In the genomic region with DNA sequence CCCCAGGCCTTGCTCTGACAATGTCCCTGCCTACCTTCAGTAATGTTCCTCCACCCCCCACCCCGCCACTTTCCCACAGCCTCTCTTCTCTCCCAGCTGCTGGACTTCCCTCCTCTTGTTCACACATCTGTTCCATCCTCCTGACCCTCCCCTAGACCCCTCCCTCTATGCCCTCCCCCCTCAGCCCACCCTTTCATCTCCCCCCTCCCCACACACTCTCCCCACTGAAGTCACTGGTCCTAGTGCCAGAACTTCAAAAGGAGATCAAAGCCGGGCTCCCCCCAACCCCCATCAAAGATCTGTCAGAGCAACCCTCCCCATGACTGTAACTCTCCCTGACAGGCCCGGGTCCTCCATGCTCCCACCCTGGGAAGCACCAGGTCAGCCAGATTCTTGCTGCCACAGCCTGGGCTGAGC, we compare ENCODE assay signal across 12 mouse cellular contexts.
DNase-seq lines count a peak whose midpoint lies in the region; ATAC-seq and TF ChIP-seq lines count a peak whose summit lies in the region.
"Had no signal": no experiment of that assay in that cellular context is flagged by ENCODE, and none has a peak within 500 bp of the region (broad histone marks: within the 10 kb centered on the region; RNA-seq: fewer than 3 reads in every experiment).

No protein-coding gene starts in this region.

- H3K4me3 ChIP-seq in forebrain, embryonic 12.5 days (replicated peaks): no peak overlapping the region
- H3K4me3 ChIP-seq in forebrain, embryonic 16.5 days (replicated peaks; ENCODE audit: low read length): no peak overlapping the region
- no peak overlapping the region for H3K4me3 ChIP-seq in midbrain, embryonic 11.5 days (ENCODE audit: low read depth, low read length)
- H3K4me3 ChIP-seq in midbrain, postnatal 0 days (ENCODE audit: low read depth, low read length): no peak overlapping the region
- H3K4me3 ChIP-seq in lung, embryonic 15.5 days: no peak overlapping the region
- H3K4me3 ChIP-seq in neural tube, embryonic 11.5 days (ENCODE audit: low read depth, low read length): no peak overlapping the region
- H3K4me3 ChIP-seq: embryonic facial prominence, embryonic 13.5 days; limb, embryonic 15.5 days had no signal

- no peak for DNase-seq in midbrain, embryonic 11.5 days (ENCODE audit: low spot score, missing footprints)
- no peak for DNase-seq in midbrain, postnatal 0 days (ENCODE audit: low spot score)
- DNase-seq in neural tube, embryonic 11.5 days (ENCODE audit: low spot score): peak; percentile 43
- no peak for DNase-seq in spleen, postnatal 10 days (ENCODE audit: low spot score in 2 of 2)
- DNase-seq: B cell, adult 2 months; cerebellum, adult 11-12 months had no signal

- H3K9me3 ChIP-seq in forebrain, embryonic 12.5 days: no peaks in the 10 kb centered on the region
- no peaks in the 10 kb centered on the region for H3K9me3 ChIP-seq in forebrain, embryonic 16.5 days (ENCODE audit: control insufficient read depth, low read length)
- no peaks in the 10 kb centered on the region for H3K9me3 ChIP-seq in midbrain, embryonic 11.5 days (ENCODE audit: control insufficient read depth, low read length)
- no peaks in the 10 kb centered on the region for H3K9me3 ChIP-seq in midbrain, postnatal 0 days (ENCODE audit: low read length)
- no peaks in the 10 kb centered on the region for H3K9me3 ChIP-seq in lung, embryonic 15.5 days
- H3K9me3 ChIP-seq in neural tube, embryonic 11.5 days (ENCODE audit: control insufficient read depth, low read length): no peaks in the 10 kb centered on the region
- H3K9me3 ChIP-seq: embryonic facial prominence, embryonic 13.5 days; limb, embryonic 15.5 days had no signal

- H3K9ac ChIP-seq in forebrain, embryonic 12.5 days: no peak overlapping the region
- no peak overlapping the region for H3K9ac ChIP-seq in forebrain, embryonic 16.5 days (replicated peaks; ENCODE audit: low read depth, low read length)
- H3K9ac ChIP-seq in midbrain, embryonic 11.5 days (ENCODE audit: low read length): no peak overlapping the region
- H3K9ac ChIP-seq in midbrain, postnatal 0 days (replicated peaks; ENCODE audit: low read length, poor library complexity, severe bottlenecking): no peak overlapping the region
- H3K9ac ChIP-seq in lung, embryonic 15.5 days: no peak overlapping the region
- H3K9ac ChIP-seq in neural tube, embryonic 11.5 days (ENCODE audit: low read length): no peak overlapping the region
- H3K9ac ChIP-seq: embryonic facial prominence, embryonic 13.5 days; limb, embryonic 15.5 days had no signal

- H3K27ac ChIP-seq in forebrain, embryonic 12.5 days: no peak overlapping the region
- no peak overlapping the region for H3K27ac ChIP-seq in forebrain, embryonic 16.5 days (ENCODE audit: low read length)
- H3K27ac ChIP-seq in midbrain, embryonic 11.5 days (ENCODE audit: low read depth, low read length): no peak overlapping the region
- no peak overlapping the region for H3K27ac ChIP-seq in midbrain, postnatal 0 days (ENCODE audit: low read depth, low read length)
- no peak overlapping the region for H3K27ac ChIP-seq in lung, embryonic 15.5 days
- no peak overlapping the region for H3K27ac ChIP-seq in neural tube, embryonic 11.5 days (ENCODE audit: low read depth, low read length)
- H3K27ac ChIP-seq: embryonic facial prominence, embryonic 13.5 days; limb, embryonic 15.5 days had no signal

- H3K27me3 ChIP-seq in forebrain, embryonic 12.5 days: peaks cover 29% of the 10 kb centered on the region
- no peaks in the 10 kb centered on the region for H3K27me3 ChIP-seq in forebrain, embryonic 16.5 days (replicated peaks; ENCODE audit: control insufficient read depth, insufficient read depth, low read length)
- H3K27me3 ChIP-seq in midbrain, embryonic 11.5 days (ENCODE audit: control insufficient read depth, insufficient read depth, low read length): peaks cover 12% of the 10 kb centered on the region
- 0 out of 2 replicates have a peak, but pooled peaks cover 11% of the 10 kb centered on the region for H3K27me3 ChIP-seq in midbrain, postnatal 0 days (ENCODE audit: insufficient read depth, low read length)
- H3K27me3 ChIP-seq in lung, embryonic 15.5 days: peaks cover 32% of the 10 kb centered on the region
- H3K27me3 ChIP-seq in neural tube, embryonic 11.5 days (ENCODE audit: control insufficient read depth, insufficient read depth, low read length): peaks cover 3% of the 10 kb centered on the region; the same call in 1 of the 2 replicates

- 16% methylated on average over 2 of the region's 3 CpGs for WGBS in forebrain, embryonic 12.5 days
- WGBS in forebrain, embryonic 16.5 days: 8% methylated on average over 2 of the region's 3 CpGs
- WGBS in midbrain, embryonic 11.5 days: 9% methylated on average over 3 of the region's 3 CpGs
- 0% methylated on average over 2 of the region's 3 CpGs for WGBS in midbrain, postnatal 0 days
- WGBS in lung, embryonic 15.5 days: 0% methylated on average over 3 of the region's 3 CpGs
- 4% methylated on average over 3 of the region's 3 CpGs for WGBS in neural tube, embryonic 11.5 days

- no peak for TF ChIP-seq CTCF in midbrain, postnatal 0 days (IDR thresholded peaks at IDR 0.05)

- no peaks in the 10 kb centered on the region for H3K36me3 ChIP-seq in forebrain, embryonic 12.5 days (replicated peaks)
- no peaks in the 10 kb centered on the region for H3K36me3 ChIP-seq in forebrain, embryonic 16.5 days (ENCODE audit: control insufficient read depth, insufficient read depth)
- H3K36me3 ChIP-seq in midbrain, embryonic 11.5 days (ENCODE audit: control insufficient read depth, insufficient read depth, low read length): no peaks in the 10 kb centered on the region
- no peaks in the 10 kb centered on the region for H3K36me3 ChIP-seq in midbrain, postnatal 0 days (ENCODE audit: insufficient read depth, low read length)
- H3K36me3 ChIP-seq in lung, embryonic 15.5 days: no peaks in the 10 kb centered on the region
- no peaks in the 10 kb centered on the region for H3K36me3 ChIP-seq in neural tube, embryonic 11.5 days (ENCODE audit: control insufficient read depth, insufficient read depth, low read length)
- H3K36me3 ChIP-seq: embryonic facial prominence, embryonic 13.5 days; limb, embryonic 15.5 days had no signal

- peaks cover 44% of the 10 kb centered on the region for H3K4me1 ChIP-seq in forebrain, embryonic 12.5 days
- H3K4me1 ChIP-seq in forebrain, embryonic 16.5 days (replicated peaks; ENCODE audit: control insufficient read depth, insufficient read depth, low read length): peaks cover 13% of the 10 kb centered on the region
- peaks cover 19% of the 10 kb centered on the region for H3K4me1 ChIP-seq in midbrain, embryonic 11.5 days (ENCODE audit: control insufficient read depth, insufficient read depth, low read length)
- H3K4me1 ChIP-seq in midbrain, postnatal 0 days (ENCODE audit: insufficient read depth, low read length): 0 out of 2 replicates have a peak, but pooled peaks cover 4% of the 10 kb centered on the region
- H3K4me1 ChIP-seq in lung, embryonic 15.5 days: peaks cover 9% of the 10 kb centered on the region
- H3K4me1 ChIP-seq in neural tube, embryonic 11.5 days (ENCODE audit: control insufficient read depth, insufficient read depth, low read length): peaks cover 18% of the 10 kb centered on the region; the same call in 1 of the 2 replicates

- H3K4me2 ChIP-seq in forebrain, embryonic 12.5 days: 0 out of 2 replicates have a peak overlapping the region, but pooled peaks have one; percentile 4
- no peak overlapping the region for H3K4me2 ChIP-seq in forebrain, embryonic 16.5 days (ENCODE audit: low read length)
- no peak overlapping the region for H3K4me2 ChIP-seq in midbrain, embryonic 11.5 days
- H3K4me2 ChIP-seq in midbrain, postnatal 0 days (ENCODE audit: low read depth, low read length, poor library complexity, severe bottlenecking): no peak overlapping the region
- H3K4me2 ChIP-seq in lung, embryonic 15.5 days: no peak overlapping the region
- H3K4me2 ChIP-seq in neural tube, embryonic 11.5 days (ENCODE audit: low read depth): no peak overlapping the region
- H3K4me2 ChIP-seq: embryonic facial prominence, embryonic 13.5 days; limb, embryonic 15.5 days had no signal

- peak; percentile 45; the same call in 1 of the 2 replicates for ATAC-seq in forebrain, embryonic 12.5 days (ENCODE audit: low FRiP score)
- ATAC-seq in forebrain, embryonic 16.5 days: no peak
- peak; percentile 49 for ATAC-seq in midbrain, embryonic 11.5 days (ENCODE audit: low FRiP score)
- ATAC-seq in midbrain, postnatal 0 days (ENCODE audit: low FRiP score): no peak
- peak; percentile 29; the same call in 1 of the 2 replicates for ATAC-seq in lung, embryonic 15.5 days (ENCODE audit: borderline replicate concordance, extremely low read depth, low FRiP score, low TSS enrichment)
- ATAC-seq in neural tube, embryonic 11.5 days (ENCODE audit: insufficient read depth, low FRiP score, low TSS enrichment): no peak
- ATAC-seq in granulocyte monocyte progenitor cell, adult 5-6 weeks (replicated peaks; ENCODE audit: poor library complexity, severe bottlenecking): no peak

Comparison
In these comparisons a context has a peak if more than half of its experiments do, and no peak if none do; other contexts are left out.
1. ATAC-seq: peak in forebrain, embryonic 12.5 days (single experiment), midbrain, embryonic 11.5 days (single experiment) and lung, embryonic 15.5 days (single experiment); none in forebrain, embryonic 16.5 days (single experiment), midbrain, postnatal 0 days (single experiment), neural tube, embryonic 11.5 days (single experiment) and granulocyte monocyte progenitor cell, adult 5-6 weeks (single experiment).